Mouse (Mus musculus) embryonic facial prominence, embryonic 10.5 days (tissue): ENCODE results near the gene Slc37a1. TPM values are rescaled to one million over a fixed set of nuclear protein-coding genes. Genes with fewer than 3 reads are reported as not detected.

ENCODE experiments used
- DNase-seq: peaks from one replicate; pipeline ENCODE4 v3.0.0-alpha.2; 2017; ENCODE audit warnings: low spot score
- H3K27ac ChIP-seq: fragments of 300-500 bp; sonication (generic); replicated peaks from 2 replicates; pipeline ENCODE4 v1.5.1; 2016; ENCODE audit warnings: mild to moderate bottlenecking
- H3K27me3 ChIP-seq: fragments of 300-500 bp; sonication (generic); replicated peaks from 2 replicates; pipeline ENCODE4 v1.6.1; 2016; ENCODE audit warnings: low read depth, mild to moderate bottlenecking; ENCODE audit not compliant: poor library complexity, severe bottlenecking
- H3K36me3 ChIP-seq: fragments of 300-500 bp; sonication (generic); replicated peaks from 2 replicates; pipeline ENCODE4 v1.6.1; 2016; ENCODE audit warnings: mild to moderate bottlenecking, moderate library complexity
- H3K4me1 ChIP-seq: fragments of 300-500 bp; sonication (generic); 2 replicates; pipeline ENCODE4 v1.6.1; 2016
- H3K4me3 ChIP-seq: fragments of 300-500 bp; sonication (generic); 2 replicates; pipeline ENCODE4 v1.5.1; 2016; ENCODE audit warnings: mild to moderate bottlenecking, moderate library complexity
- H3K9me3 ChIP-seq: fragments of 300-500 bp; sonication (generic); 2 replicates; pipeline ENCODE4 v1.6.1; 2016; ENCODE audit warnings: mild to moderate bottlenecking
- WGBS: fragments of 180-500 bp; shearing (Covaris S2); methylation state at CpG from one replicate; pipeline ENCODE4 v1.1.7; 2016; 5-methylcytosine and 5-hydroxymethylcytosine counted together
- polyA plus RNA-seq: library from polyadenylated mRNA; unstranded; fragments of >200 nt; fragmentation: Nextera tagmentation; extraction: Ambion mirVana; gene quantifications from 2 replicates; pipeline ENCODE4 v1.2.1, GENCODE M21; 2016

Slc37a1 gene
- polyA plus RNA-seq, 1 experiment from 2014 or later, result 5.3 TPM

GRCm38 (mm10) chr17:31282687-31283053, 3.9 kb upstream of the Slc37a1 start:
- Histone ChIP-seq H3K27ac (no peak overlapping the region), H3K27me3 (no peaks in the 10 kb centered on the region), H3K4me3 (no peak overlapping the region), H3K4me1 (peaks cover 16% of the 10 kb centered on the region), H3K36me3 (no peaks in the 10 kb centered on the region), H3K9me3 (no peaks in the 10 kb centered on the region)
- no peak for DNase-seq
- WGBS, result 21% methylated on average over 7 of the region's 7 CpGs

DNA sequence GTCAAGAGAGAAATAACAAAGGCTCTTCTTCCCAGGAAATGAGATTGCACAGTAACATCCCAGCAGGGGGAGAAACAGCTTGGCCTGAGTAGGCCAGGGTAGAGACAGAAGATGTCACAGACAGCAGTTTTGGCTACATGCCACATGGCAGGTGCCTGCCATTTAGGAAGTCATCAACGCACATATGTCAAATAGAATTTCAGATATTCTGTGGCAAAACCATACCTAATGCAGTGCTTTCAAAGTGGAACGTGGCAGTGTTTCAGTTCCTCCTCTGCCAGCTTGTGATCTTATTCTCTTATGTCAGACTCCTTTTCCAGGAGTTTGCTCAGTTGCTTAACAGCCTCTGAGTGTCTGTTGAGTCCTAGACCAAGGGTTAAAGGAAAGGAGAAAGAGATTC, 725 bp upstream of the Slc37a1 start:
- 88% methylated on average over 2 of the region's 2 CpGs for WGBS
- Histone ChIP-seq H3K36me3 (no peaks in the 10 kb centered on the region), H3K4me3 (no peak overlapping the region), H3K27me3 (no peaks in the 10 kb centered on the region), H3K4me1 (peaks cover 16% of the 10 kb centered on the region), H3K9me3 (no peaks in the 10 kb centered on the region), H3K27ac (no peak overlapping the region)
- DNase-seq, result no peak

GRCm38 (mm10) chr17:31287216-31287615, 624 bp downstream of the Slc37a1 start:
- H3K27me3 ChIP-seq, result no peaks in the 10 kb centered on the region
- H3K27ac ChIP-seq, result no peak overlapping the region
- no peaks in the 10 kb centered on the region for H3K9me3 ChIP-seq
- no peak overlapping the region for H3K4me3 ChIP-seq
- H3K4me1 ChIP-seq, result peaks cover 11% of the 10 kb centered on the region
- H3K36me3 ChIP-seq, result no peaks in the 10 kb centered on the region
- no peak for DNase-seq
- WGBS, result 92% methylated on average over 3 of the region's 3 CpGs

- H3K36me3 ChIP-seq, result no peaks in the 10 kb centered on the region
- H3K4me3 ChIP-seq, result no peak overlapping the region
- H3K27me3 ChIP-seq, result no peaks in the 10 kb centered on the region
- WGBS, result 60% methylated on average over 7 of the region's 7 CpGs
- 0 out of 2 replicates have a peak overlapping the region, but pooled peaks have one; percentile 10 for H3K27ac ChIP-seq
- H3K4me1 ChIP-seq, result peaks cover 4% of the 10 kb centered on the region
- no peaks in the 10 kb centered on the region for H3K9me3 ChIP-seq
- DNase-seq, result no peak
These were observed 2.6 kb downstream of the Slc37a1 start for GRCm38 (mm10) chr17:31288999-31289726.

- Histone ChIP-seq H3K36me3 (no peaks in the 10 kb centered on the region), H3K4me1 (peaks cover 8% of the 10 kb centered on the region), H3K4me3 (no peak overlapping the region), H3K9me3 (no peaks in the 10 kb centered on the region), H3K27ac (no peak overlapping the region), H3K27me3 (peaks cover 11% of the 10 kb centered on the region)
- DNase-seq, result no peak
These were observed 3.7 kb downstream of the Slc37a1 start for GRCm38 (mm10) chr17:31290311-31290710.

DNA sequence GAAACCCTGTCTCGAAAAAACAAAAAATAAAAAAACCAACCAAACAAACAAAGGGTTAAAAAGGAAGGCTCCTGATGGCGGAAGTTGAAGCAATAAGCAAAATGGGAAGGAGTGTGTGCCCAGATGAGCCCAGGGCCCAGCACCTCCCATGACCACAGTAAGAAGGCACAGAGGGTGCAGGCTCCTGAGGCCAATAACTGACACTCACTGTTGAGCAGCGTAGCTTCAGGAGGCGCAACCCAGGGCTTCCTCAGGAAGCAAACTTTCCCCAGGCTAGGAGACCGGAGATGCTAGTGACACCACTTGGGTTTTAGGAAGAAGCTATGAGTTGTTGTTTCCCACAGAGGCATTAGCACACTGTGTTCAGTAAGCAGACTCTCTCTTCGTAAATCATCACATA, 4.3 kb downstream of the Slc37a1 start:
- H3K36me3 ChIP-seq, result no peaks in the 10 kb centered on the region
- 67% methylated on average over 6 of the region's 6 CpGs for WGBS
- peaks cover 13% of the 10 kb centered on the region for H3K4me1 ChIP-seq
- no peak for DNase-seq
- H3K9me3 ChIP-seq, result no peaks in the 10 kb centered on the region
- H3K4me3 ChIP-seq, result no peak overlapping the region
- H3K27ac ChIP-seq, result no peak overlapping the region
- peaks cover 16% of the 10 kb centered on the region for H3K27me3 ChIP-seq

DNA sequence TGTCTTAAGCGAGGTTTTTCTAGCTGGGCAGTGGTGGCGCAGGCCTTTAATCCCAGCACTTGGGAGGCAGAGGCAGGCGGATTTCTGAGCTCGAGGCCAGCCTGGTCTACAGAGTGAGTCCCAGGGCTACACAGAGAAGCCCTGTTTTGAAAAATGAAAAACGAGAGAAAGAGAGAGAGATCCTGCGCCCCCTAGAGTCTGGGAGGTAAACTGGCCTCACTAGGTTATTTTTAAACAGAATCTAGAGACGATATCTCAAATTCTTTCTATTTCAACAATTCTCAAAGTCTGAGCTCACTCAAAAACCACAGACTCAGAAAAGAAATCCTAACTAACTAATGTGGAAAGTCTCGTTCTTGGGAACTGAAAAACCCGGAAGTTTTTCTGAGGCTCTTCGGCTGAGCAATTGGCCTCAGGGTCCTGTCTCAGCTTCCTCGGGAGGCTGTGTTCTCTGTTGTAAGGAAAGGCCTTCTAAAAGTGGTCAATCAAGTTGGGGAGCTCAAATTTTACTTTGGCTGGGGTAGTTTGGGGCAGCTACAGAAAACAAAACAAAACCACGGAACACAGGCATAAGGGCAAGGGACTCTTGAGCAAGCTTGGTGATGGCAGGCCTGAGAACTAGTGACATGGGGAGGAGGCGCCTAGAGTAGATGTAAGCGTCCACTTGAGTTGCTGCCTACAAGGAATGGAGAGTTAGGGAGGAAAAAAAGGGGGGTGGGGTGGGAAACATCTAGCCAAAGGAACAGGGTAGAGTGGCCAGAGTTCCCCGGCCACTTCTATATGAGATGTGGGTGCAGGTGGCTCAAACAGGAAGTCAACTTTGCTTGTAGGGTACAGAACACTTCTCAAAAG, 8.0 kb downstream of the Slc37a1 start:
- Histone ChIP-seq H3K9me3 (no peaks in the 10 kb centered on the region), H3K27me3 (peaks cover 42% of the 10 kb centered on the region), H3K36me3 (no peaks in the 10 kb centered on the region), H3K27ac (no peak overlapping the region), H3K4me3 (peak overlapping the region; percentile 73; the same call in 1 of the 2 replicates), H3K4me1 (peaks cover 30% of the 10 kb centered on the region)
- DNase-seq, result no peak
- 82% methylated on average over 15 of the region's 15 CpGs for WGBS

DNA sequence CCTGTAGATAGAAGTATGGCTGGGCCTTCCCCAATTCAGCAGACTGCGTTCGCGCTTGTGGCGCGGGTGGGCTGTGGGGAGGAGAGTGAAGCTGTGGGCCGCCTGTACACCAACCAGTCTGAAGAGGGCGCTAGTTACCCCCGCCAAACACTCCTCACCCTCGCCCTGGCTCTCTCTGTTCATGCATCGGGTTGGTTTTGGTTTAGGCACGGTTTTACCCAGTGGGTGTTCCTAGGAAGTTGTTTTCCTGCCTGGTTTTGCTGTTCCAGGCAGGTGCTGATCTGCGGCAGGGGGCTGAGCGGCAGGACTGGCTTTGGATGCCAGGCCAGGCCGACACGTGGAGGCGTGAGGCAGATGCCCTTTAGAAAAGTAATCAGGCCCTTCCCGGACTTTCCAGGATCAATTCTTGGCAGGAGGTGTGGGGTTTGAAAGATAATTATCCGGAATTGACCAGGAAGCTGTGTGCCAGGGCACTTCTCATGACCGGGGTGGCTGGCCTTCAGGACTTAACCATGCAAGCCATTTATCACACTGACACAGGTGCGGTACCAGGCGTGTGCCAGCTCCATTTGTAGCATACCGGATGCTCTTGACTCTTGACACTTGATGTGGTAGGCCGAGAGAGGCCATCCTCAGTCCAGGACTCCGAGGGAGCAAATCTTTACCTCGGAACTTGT, 8.8 kb downstream of the Slc37a1 start:
- Histone ChIP-seq H3K36me3 (no peaks in the 10 kb centered on the region), H3K4me1 (peaks cover 30% of the 10 kb centered on the region), H3K27ac (peak overlapping the region; percentile 80; the same call in 1 of the 2 replicates), H3K27me3 (peaks cover 42% of the 10 kb centered on the region), H3K9me3 (no peaks in the 10 kb centered on the region), H3K4me3 (peak overlapping the region; percentile 73)
- WGBS, result 20% methylated on average over 25 of the region's 25 CpGs
- DNase-seq, result peak; percentile 49

DNA sequence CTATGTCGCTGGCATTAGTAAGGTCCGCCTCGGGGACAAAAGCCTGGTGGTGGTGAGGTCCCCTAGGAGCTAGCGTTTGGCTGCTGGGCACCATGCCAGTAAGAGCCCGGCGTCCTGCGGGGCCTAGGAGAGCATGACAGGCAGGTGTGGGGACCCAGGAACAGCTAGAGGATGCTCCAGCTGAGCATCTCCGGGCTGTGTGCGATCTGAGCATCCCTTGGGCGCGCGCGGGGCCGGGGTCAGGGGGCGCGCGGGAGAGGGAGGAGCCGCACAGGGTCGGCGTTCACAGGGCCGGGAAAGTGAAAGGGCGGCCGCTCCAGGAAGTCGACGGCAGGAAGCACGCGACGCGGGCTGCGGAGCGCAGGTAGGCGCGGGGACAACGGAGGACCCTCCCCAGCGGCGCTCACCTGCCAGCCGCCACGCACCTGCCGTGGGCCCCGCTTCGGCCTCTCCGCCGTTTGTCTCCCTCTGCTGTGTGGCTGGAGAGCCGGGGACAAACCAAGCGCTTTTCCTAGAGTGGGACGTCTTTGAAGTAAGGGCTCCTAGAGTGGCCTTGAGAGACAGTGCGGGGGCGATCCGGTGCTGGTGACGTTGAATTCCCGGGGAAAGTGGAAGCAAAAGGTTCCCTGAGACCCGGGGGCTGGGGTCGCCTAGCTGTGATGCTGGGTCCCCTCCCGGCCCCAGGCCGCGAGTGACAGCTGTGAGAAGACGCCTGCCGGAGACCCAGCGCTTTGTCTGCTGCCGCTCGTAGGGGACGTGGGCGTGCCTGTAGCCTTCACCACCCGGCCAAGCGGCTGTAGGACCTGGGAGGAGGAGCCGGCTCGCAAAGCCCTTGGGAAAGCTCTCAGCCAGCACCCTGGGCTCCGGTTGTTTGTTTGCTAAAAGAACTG, 9.5 kb downstream of the Slc37a1 start:
- Histone ChIP-seq H3K4me1 (peaks cover 30% of the 10 kb centered on the region), H3K27me3 (peaks cover 42% of the 10 kb centered on the region), H3K4me3 (peak overlapping the region; percentile 73), H3K27ac (peak overlapping the region; percentile 80), H3K36me3 (no peaks in the 10 kb centered on the region), H3K9me3 (no peaks in the 10 kb centered on the region)
- WGBS, result under 1% methylated on average over 68 of the region's 68 CpGs
- peak; percentile 78 for DNase-seq

DNA sequence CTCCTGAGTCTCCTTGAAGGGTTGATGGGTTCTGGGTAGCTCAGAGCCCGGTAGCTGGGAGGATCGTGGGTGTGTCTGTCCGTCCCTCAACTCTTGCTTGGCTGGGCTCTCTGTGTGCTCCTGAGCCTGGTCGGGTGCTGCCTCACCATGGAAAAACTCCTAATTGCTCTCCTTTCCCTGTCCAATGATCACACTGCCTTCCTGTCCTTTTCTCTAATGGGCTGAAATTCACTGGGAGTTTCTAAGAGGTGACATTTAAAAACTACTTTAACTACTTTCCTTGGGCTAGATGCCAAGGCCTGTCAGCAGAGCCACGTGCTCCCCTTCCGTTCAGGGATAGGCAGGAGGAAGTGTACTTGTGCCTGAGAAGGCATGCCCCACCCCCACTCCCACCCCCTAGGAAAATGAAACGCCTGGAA, 10.9 kb downstream of the Slc37a1 start:
- peaks cover 42% of the 10 kb centered on the region for H3K27me3 ChIP-seq
- H3K4me1 ChIP-seq, result peaks cover 30% of the 10 kb centered on the region
- no peak overlapping the region for H3K27ac ChIP-seq
- no peaks in the 10 kb centered on the region for H3K9me3 ChIP-seq
- peak overlapping the region; percentile 73 for H3K4me3 ChIP-seq
- 26% methylated on average over 7 of the region's 7 CpGs for WGBS
- no peaks in the 10 kb centered on the region for H3K36me3 ChIP-seq
- DNase-seq, result no peak

DNA sequence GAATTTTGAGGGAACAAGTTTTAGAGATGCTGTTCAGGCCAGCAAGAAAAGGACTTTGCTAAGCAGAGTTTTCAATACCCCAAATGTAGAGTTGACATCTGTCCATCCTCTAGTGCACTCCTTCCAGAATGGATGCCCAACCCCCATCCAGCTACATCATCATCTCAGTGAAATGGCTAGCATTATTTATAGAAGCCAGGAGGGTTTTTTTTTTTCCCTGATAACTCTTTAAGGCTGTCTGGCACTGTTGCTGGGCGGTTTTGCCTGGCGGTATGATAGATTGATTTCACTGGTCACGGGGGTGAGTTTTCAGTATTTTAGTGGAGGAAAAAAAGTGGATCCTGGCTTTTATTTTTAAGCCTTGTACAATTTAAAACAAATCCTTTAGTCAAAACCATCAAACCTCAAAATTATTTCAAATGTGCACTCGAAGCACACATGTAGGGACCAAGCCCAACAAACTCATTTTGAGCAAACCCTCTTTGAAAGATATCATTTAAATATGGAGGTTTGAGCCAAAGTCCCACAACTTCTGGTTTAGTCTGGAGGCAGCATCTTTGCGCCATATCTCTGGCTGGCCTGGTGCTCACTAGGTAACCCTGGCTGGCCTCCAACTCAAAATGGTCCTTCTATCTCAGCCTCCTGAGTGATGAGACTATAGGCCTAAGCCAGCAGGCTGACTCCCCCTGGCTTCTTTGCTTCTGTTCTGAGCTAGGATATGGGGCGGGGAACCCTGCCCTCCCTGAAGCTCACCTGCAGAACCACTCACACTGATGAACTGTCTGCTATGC, 12.0 kb downstream of the Slc37a1 start:
- Histone ChIP-seq H3K9me3 (no peaks in the 10 kb centered on the region), H3K36me3 (no peaks in the 10 kb centered on the region), H3K4me1 (peaks cover 30% of the 10 kb centered on the region), H3K27me3 (peaks cover 42% of the 10 kb centered on the region), H3K4me3 (no peak overlapping the region), H3K27ac (no peak overlapping the region)
- DNase-seq, result no peak
- WGBS, result 92% methylated on average over 6 of the region's 6 CpGs
